Mouse (Mus musculus): Measurements from ENCODE around the gene Chid1. TPM values are rescaled to one million over a fixed set of nuclear protein-coding genes. Genes with fewer than 3 reads are reported as not detected.

Chid1 gene
- polyA plus RNA-seq, 1 experiment from 2014 or later, result 33.3 TPM

DNA sequence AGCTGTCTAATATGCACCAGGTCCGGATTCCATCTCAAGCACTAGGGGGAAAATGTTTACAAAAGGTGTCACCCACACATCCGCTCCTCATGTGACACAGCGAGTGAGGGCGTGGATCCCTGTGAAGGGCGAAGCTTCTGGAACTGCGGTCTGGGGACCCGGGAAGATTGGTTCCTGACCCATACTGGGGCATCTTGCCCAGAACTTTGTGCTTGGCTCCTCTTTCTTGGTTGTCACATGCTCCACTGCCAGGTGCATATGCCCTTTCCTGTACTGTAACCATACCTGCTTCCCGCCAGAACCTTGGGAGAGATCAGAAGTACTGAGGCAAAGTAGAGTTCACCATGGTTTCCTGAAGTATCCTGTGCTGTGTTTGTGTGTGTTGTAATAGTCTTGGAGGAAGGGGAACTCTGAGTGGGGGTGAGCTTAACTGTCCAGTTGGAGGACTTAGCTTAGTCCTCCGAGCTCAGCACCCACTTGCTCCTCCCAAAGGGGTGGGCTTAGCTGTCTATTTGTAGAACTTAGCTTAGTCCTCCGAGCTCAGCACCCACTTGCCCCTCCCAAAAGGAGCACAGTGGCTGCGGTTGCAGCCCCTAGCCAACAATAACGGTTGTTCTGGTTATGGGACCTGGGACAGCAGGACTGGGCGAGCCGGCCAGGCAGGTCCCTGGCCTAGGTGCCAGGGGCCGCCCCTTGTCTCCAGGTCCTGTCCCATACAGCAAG, 79.1 kb downstream of the Chid1 start, which contains the start of gene Cracr2b:
Gene Cracr2b (plus strand): TSS at position 704 of the 723 bp plus-strand sequence.
- Histone ChIP-seq H3K36me3 (ENCODE audit: control insufficient read depth, insufficient read depth, low read length) (peaks cover 25% of the 10 kb centered on the region), H3K27ac (replicated peaks in 1 of 2; ENCODE audit: control insufficient read depth in 1 of 2, insufficient read depth in 1 of 2, low read depth in 2 of 2, low read length in 2 of 2) (peak within 1 kb of the TSS in 1 of 2 experiments; percentile 44; a peak in 2 of 4 replicates), H3K9me3 (ENCODE audit: control insufficient read depth, low read length) (no peaks in the 10 kb centered on the region), H3K27me3 (ENCODE audit: control insufficient read depth, insufficient read depth, low read length) (peaks cover 30% of the 10 kb centered on the region), H3K4me1 (ENCODE audit: control insufficient read depth in 2 of 2, insufficient read depth in 2 of 2, low read length in 2 of 2) (peaks cover 21 to 42% of the 10 kb centered on the region in 2 experiments; a peak in 3 of 4 replicates), H3K4me2 (ENCODE audit: low read length) (peak within 1 kb of the TSS; percentile 97), H3K4me3 (ENCODE audit: control insufficient read depth in 1 of 2, insufficient read depth in 1 of 2, low read depth in 1 of 2, low read length in 2 of 2) (peak within 1 kb of the TSS; percentile 57 to 61), H3K9ac (ENCODE audit: low read length) (peak within 1 kb of the TSS; percentile 77)
- ATAC-seq (ENCODE audit: insufficient number of reproducible peaks, insufficient read depth, low FRiP score, low read depth), result no peak
- 73% methylated on average over 15 of the region's 15 CpGs for WGBS

DNA sequence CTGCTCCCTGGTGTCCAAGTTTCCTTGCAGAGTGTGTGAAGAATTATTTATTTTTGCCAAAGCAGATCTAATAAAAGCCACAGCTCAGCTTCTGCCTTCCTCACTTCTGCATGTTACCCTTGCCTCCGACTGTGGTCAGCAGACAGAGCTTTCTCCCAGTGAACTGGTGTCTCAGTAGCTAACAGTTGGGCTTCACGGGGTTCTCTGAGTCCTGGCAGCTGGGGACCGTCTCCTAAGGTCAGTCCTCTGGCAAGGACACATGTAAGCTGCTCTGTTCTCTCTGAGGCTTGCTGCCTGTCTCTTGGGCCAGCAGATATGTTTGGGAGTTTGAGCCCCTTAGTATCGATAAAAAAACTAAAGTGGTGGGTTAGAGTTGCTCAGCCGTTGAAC, 79.7 kb downstream of the Chid1 start:
- Histone ChIP-seq H3K4me3 (ENCODE audit: control insufficient read depth in 1 of 2, insufficient read depth in 1 of 2, low read depth in 1 of 2, low read length in 2 of 2) (no peak overlapping the region), H3K9me3 (ENCODE audit: control insufficient read depth, low read length) (no peaks in the 10 kb centered on the region), H3K9ac (ENCODE audit: low read length) (no peak overlapping the region), H3K4me1 (ENCODE audit: control insufficient read depth in 2 of 2, insufficient read depth in 2 of 2, low read length in 2 of 2) (peaks cover 21 to 36% of the 10 kb centered on the region in 2 experiments; a peak in 3 of 4 replicates), H3K4me2 (ENCODE audit: low read length) (no peak overlapping the region), H3K36me3 (ENCODE audit: control insufficient read depth, insufficient read depth, low read length) (peaks cover 25% of the 10 kb centered on the region), H3K27me3 (ENCODE audit: control insufficient read depth, insufficient read depth, low read length) (peaks cover 30% of the 10 kb centered on the region), H3K27ac (replicated peaks in 1 of 2; ENCODE audit: control insufficient read depth in 1 of 2, insufficient read depth in 1 of 2, low read depth in 2 of 2, low read length in 2 of 2) (no peak overlapping the region)
- no peak for ATAC-seq (ENCODE audit: insufficient number of reproducible peaks, insufficient read depth, low FRiP score, low read depth)
- 66% methylated on average over 5 of the region's 5 CpGs for WGBS

DNA sequence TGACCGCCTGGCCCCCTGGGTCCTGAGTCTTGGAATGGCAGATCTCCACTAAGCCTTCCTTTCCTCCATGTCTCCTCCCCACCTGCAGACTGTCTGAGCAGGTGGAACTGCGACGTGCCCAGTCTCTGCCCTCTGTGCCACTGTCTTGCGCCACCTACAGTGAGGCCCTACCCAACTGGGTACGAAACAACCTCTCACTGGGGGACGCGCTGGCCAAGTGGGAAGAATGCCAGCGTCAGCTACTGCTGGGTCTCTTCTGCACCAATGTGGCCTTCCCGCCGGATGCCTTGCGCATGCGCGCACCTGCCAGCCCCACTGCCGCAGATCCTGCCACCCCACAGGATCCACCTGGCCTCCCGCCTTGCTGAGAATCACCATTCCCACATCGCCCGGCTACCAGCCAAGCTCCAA, 80.4 kb downstream of the Chid1 start:
- H3K9ac ChIP-seq (ENCODE audit: low read length), result no peak overlapping the region
- H3K36me3 ChIP-seq (ENCODE audit: control insufficient read depth, insufficient read depth, low read length), result peaks cover 25% of the 10 kb centered on the region
- peaks cover 18 to 35% of the 10 kb centered on the region in 2 experiments; a peak in 3 of 4 replicates for H3K4me1 ChIP-seq (ENCODE audit: control insufficient read depth in 2 of 2, insufficient read depth in 2 of 2, low read length in 2 of 2)
- H3K27ac ChIP-seq (replicated peaks in 1 of 2; ENCODE audit: control insufficient read depth in 1 of 2, insufficient read depth in 1 of 2, low read depth in 2 of 2, low read length in 2 of 2), result no peak overlapping the region
- 85% methylated on average over 17 of the region's 17 CpGs for WGBS
- no peak overlapping the region for H3K4me3 ChIP-seq (ENCODE audit: control insufficient read depth in 1 of 2, insufficient read depth in 1 of 2, low read depth in 1 of 2, low read length in 2 of 2)
- no peak for ATAC-seq (ENCODE audit: insufficient number of reproducible peaks, insufficient read depth, low FRiP score, low read depth)
- no peak overlapping the region for H3K4me2 ChIP-seq (ENCODE audit: low read length)
- peaks cover 27% of the 10 kb centered on the region for H3K27me3 ChIP-seq (ENCODE audit: control insufficient read depth, insufficient read depth, low read length)
- H3K9me3 ChIP-seq (ENCODE audit: control insufficient read depth, low read length), result no peaks in the 10 kb centered on the region

DNA sequence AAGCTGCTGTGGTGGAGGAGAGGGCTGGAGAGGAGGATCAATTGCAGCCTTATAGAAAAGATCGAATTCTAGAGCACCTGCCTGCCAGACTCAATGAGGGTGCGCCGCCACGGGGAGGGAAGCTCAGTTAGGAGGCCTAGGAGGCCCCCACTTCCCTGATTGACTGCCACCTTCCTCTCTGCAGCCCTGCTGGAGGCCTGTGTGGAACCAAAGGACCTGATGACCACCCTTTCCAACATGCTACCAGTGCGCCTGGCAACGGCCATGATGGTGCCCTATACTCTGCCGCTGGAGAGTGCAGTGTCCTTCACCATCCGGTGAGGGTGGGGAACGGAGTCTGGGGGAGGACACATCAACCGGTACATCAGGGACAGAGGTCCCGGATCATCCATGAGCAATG, 81.0 kb downstream of the Chid1 start:
- no peak overlapping the region for H3K4me3 ChIP-seq (ENCODE audit: control insufficient read depth in 1 of 2, insufficient read depth in 1 of 2, low read depth in 1 of 2, low read length in 2 of 2)
- no peak for ATAC-seq (ENCODE audit: insufficient number of reproducible peaks, insufficient read depth, low FRiP score, low read depth)
- peaks cover 25% of the 10 kb centered on the region for H3K36me3 ChIP-seq (ENCODE audit: control insufficient read depth, insufficient read depth, low read length)
- WGBS, result 86% methylated on average over 11 of the region's 11 CpGs
- H3K4me1 ChIP-seq (ENCODE audit: control insufficient read depth in 2 of 2, insufficient read depth in 2 of 2, low read length in 2 of 2), result peaks cover 16 to 33% of the 10 kb centered on the region in 2 experiments; a peak in 3 of 4 replicates
- peaks cover 21% of the 10 kb centered on the region for H3K27me3 ChIP-seq (ENCODE audit: control insufficient read depth, insufficient read depth, low read length)
- H3K4me2 ChIP-seq (ENCODE audit: low read length), result no peak overlapping the region
- H3K27ac ChIP-seq (replicated peaks in 1 of 2; ENCODE audit: control insufficient read depth in 1 of 2, insufficient read depth in 1 of 2, low read depth in 2 of 2, low read length in 2 of 2), result no peak overlapping the region
- H3K9ac ChIP-seq (ENCODE audit: low read length), result no peak overlapping the region
- no peaks in the 10 kb centered on the region for H3K9me3 ChIP-seq (ENCODE audit: control insufficient read depth, low read length)

DNA sequence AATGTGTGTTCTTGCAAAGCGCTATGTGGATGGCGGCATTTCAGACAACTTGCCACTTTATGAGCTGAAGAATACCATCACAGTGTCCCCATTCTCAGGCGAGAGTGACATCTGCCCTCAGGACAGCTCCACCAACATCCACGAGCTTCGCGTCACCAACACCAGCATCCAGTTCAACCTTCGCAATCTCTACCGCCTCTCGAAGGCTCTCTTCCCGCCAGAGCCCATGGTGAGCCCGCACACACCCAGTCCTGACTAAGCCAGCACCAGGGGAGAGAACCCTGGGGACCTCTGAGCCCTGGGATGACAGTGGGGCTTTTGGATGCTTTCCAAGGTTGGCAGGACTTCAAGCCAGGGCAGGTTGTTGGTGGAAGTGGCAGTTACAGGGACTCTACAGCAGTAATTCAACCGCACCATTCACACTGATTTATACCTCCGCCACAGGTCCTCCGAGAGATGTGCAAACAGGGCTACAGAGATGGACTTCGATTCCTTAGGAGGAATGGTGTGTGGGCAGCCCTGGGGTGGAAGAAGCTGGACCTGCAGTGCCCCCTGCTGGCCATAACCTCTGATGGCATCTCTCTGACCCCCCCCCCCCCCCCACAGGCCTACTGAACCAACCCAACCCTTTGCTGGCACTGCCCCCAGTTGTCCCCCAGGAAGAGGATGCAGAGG, 81.5 kb downstream of the Chid1 start:
- Histone ChIP-seq H3K4me2 (ENCODE audit: low read length) (no peak overlapping the region), H3K9ac (ENCODE audit: low read length) (no peak overlapping the region), H3K9me3 (ENCODE audit: control insufficient read depth, low read length) (no peaks in the 10 kb centered on the region), H3K27me3 (ENCODE audit: control insufficient read depth, insufficient read depth, low read length) (peaks cover 15% of the 10 kb centered on the region), H3K4me3 (ENCODE audit: control insufficient read depth in 1 of 2, insufficient read depth in 1 of 2, low read depth in 1 of 2, low read length in 2 of 2) (no peak overlapping the region), H3K36me3 (ENCODE audit: control insufficient read depth, insufficient read depth, low read length) (peaks cover 25% of the 10 kb centered on the region), H3K4me1 (ENCODE audit: control insufficient read depth in 2 of 2, insufficient read depth in 2 of 2, low read length in 2 of 2) (peaks cover 12 to 28% of the 10 kb centered on the region in 2 experiments; a peak in 3 of 4 replicates), H3K27ac (replicated peaks in 1 of 2; ENCODE audit: control insufficient read depth in 1 of 2, insufficient read depth in 1 of 2, low read depth in 2 of 2, low read length in 2 of 2) (no peak overlapping the region)
- ATAC-seq (ENCODE audit: insufficient number of reproducible peaks, insufficient read depth, low FRiP score, low read depth), result no peak
- WGBS, result 70% methylated on average over 15 of the region's 15 CpGs

DNA sequence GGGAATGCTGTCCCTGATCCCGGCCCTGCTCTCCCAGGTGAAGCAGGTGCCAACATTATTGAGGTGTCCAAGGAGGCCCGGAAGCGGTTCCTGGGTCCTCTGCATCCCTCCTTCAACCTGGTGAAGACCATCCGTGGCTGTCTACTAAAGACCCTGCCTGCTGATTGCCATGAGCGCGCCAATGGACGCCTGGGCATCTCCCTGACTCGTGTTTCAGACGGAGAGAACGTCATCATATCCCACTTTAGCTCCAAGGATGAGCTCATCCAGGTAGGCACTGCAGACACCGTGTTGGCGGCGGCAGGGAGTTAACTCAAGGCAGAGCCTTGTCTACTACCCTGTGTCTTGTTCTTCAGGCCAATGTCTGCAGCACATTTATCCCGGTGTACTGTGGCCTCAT, 82.4 kb downstream of the Chid1 start:
- Histone ChIP-seq H3K4me2 (ENCODE audit: low read length) (no peak overlapping the region), H3K4me3 (ENCODE audit: control insufficient read depth in 1 of 2, insufficient read depth in 1 of 2, low read depth in 1 of 2, low read length in 2 of 2) (no peak overlapping the region), H3K4me1 (ENCODE audit: control insufficient read depth in 2 of 2, insufficient read depth in 2 of 2, low read length in 2 of 2) (peaks cover 10 to 26% of the 10 kb centered on the region in 2 experiments; a peak in 3 of 4 replicates), H3K36me3 (ENCODE audit: control insufficient read depth, insufficient read depth, low read length) (peaks cover 29% of the 10 kb centered on the region), H3K9ac (ENCODE audit: low read length) (no peak overlapping the region), H3K27me3 (ENCODE audit: control insufficient read depth, insufficient read depth, low read length) (peaks cover 8% of the 10 kb centered on the region), H3K9me3 (ENCODE audit: control insufficient read depth, low read length) (no peaks in the 10 kb centered on the region), H3K27ac (replicated peaks in 1 of 2; ENCODE audit: control insufficient read depth in 1 of 2, insufficient read depth in 1 of 2, low read depth in 2 of 2, low read length in 2 of 2) (no peak overlapping the region)
- 87% methylated on average over 14 of the region's 14 CpGs for WGBS
- no peak for ATAC-seq (ENCODE audit: insufficient number of reproducible peaks, insufficient read depth, low FRiP score, low read depth)

DNA sequence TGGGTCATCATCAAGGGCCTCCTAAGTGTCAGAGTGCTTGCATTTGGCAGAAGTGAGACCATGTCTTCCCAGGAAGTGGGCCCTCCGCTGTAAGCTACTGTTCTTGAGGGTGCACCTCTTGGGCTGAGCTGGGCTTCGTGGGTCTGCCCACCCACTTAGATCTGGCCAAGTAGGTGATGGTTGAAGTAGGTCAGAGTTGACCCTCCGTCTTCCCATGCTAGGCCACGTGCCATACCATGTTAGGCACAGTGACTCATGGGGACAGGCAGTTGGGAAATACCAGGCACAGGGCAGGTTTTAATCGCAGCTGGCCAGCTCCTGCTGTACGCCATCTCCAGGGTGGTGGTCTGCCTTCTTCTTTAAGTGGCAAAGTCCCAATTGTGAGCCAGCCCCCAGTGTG, 82.9 kb downstream of the Chid1 start:
- WGBS, result 77% methylated on average over 6 of the region's 6 CpGs
- Histone ChIP-seq H3K9me3 (ENCODE audit: control insufficient read depth, low read length) (no peaks in the 10 kb centered on the region), H3K4me2 (ENCODE audit: low read length) (peak overlapping the region; percentile 94; the same call in 1 of the 2 replicates), H3K27ac (replicated peaks in 1 of 2; ENCODE audit: control insufficient read depth in 1 of 2, insufficient read depth in 1 of 2, low read depth in 2 of 2, low read length in 2 of 2) (no peak overlapping the region), H3K36me3 (ENCODE audit: control insufficient read depth, insufficient read depth, low read length) (peaks cover 34% of the 10 kb centered on the region), H3K27me3 (ENCODE audit: control insufficient read depth, insufficient read depth, low read length) (peaks cover 6% of the 10 kb centered on the region; the same call in 1 of the 2 replicates), H3K4me1 (ENCODE audit: control insufficient read depth in 2 of 2, insufficient read depth in 2 of 2, low read length in 2 of 2) (peaks cover 8 to 21% of the 10 kb centered on the region in 2 experiments; a peak in 3 of 4 replicates), H3K9ac (ENCODE audit: low read length) (no peak overlapping the region), H3K4me3 (ENCODE audit: control insufficient read depth in 1 of 2, insufficient read depth in 1 of 2, low read depth in 1 of 2, low read length in 2 of 2) (no peak overlapping the region)
- ATAC-seq (ENCODE audit: insufficient number of reproducible peaks, insufficient read depth, low FRiP score, low read depth), result no peak

Measured in heart, embryonic 14.5 days (tissue).